Mouse (Mus musculus) hindbrain, embryonic 11.5 days (tissue): Measurements from ENCODE around the gene Olfr750. TPM values are rescaled to one million over a fixed set of nuclear protein-coding genes. Genes with fewer than 3 reads are reported as not detected.

Source experiments
- ATAC-seq: fragments of 200-750 bp; cut with Nextera tagmentation; 2 replicates; pipeline ENCODE4 v1.8.0; 2017; ENCODE audit warnings: mild to moderate bottlenecking, moderate TSS enrichment, moderate library complexity; ENCODE audit not compliant: low FRiP score
- DNase-seq: peaks from one replicate; pipeline ENCODE4 v3.0.0-alpha.2; 2015; ENCODE audit warnings: low spot score
- H3K27ac ChIP-seq: fragments of 300-500 bp; sonication (generic); 2 replicates; pipeline ENCODE4 v1.5.1; 2014; ENCODE audit warnings: mild to moderate bottlenecking, low read depth, low read length
- H3K27me3 ChIP-seq: fragments of 300-500 bp; sonication (generic); 2 replicates; pipeline ENCODE4 v1.6.1; 2014; ENCODE audit warnings: mild to moderate bottlenecking, low read length, moderate library complexity, mixed read lengths; ENCODE audit not compliant: control insufficient read depth, insufficient read depth
- H3K36me3 ChIP-seq: fragments of 300-500 bp; sonication (generic); 2 replicates; pipeline ENCODE4 v1.6.1; 2014; ENCODE audit warnings: mild to moderate bottlenecking, low read length, moderate library complexity, mixed read lengths; ENCODE audit not compliant: control insufficient read depth, insufficient read depth
- H3K4me1 ChIP-seq: fragments of 300-500 bp; sonication (generic); replicated peaks from 2 replicates; pipeline ENCODE4 v1.6.1; 2014; ENCODE audit warnings: low read length, mixed read lengths; ENCODE audit not compliant: control insufficient read depth, insufficient read depth
- H3K4me2 ChIP-seq: fragments of 300-500 bp; sonication (generic); replicated peaks from 2 replicates; pipeline ENCODE4 v1.6.1; 2014; ENCODE audit warnings: mild to moderate bottlenecking, low read depth, low read length
- H3K4me3 ChIP-seq: fragments of 300-500 bp; sonication (generic); 2 replicates; pipeline ENCODE4 v1.5.1; 2014; ENCODE audit warnings: low read depth, low read length
- H3K9ac ChIP-seq: fragments of 300-500 bp; sonication (generic); 2 replicates; pipeline ENCODE4 v1.6.1; 2014; ENCODE audit warnings: low read depth, low read length
- H3K9me3 ChIP-seq: fragments of 300-500 bp; sonication (generic); 2 replicates; pipeline ENCODE4 v1.6.1; 2016; ENCODE audit warnings: low read length; ENCODE audit not compliant: control insufficient read depth
- WGBS: fragments of 180-500 bp; shearing (Covaris S2); extraction: QIAGEN DNeasy Blood & Tissue Kit; methylation state at CpG from one replicate; pipeline ENCODE4 v1.1.7; 2014; 5-methylcytosine and 5-hydroxymethylcytosine counted together
- polyA plus RNA-seq: library from polyadenylated mRNA; unstranded; fragments of >200 nt; fragmentation: Nextera tagmentation; extraction: Ambion mirVana; gene quantifications from 2 replicates; pipeline ENCODE4 v1.2.1, GENCODE M21; 2014

Gene Olfr750
- polyA plus RNA-seq, 1 experiment from 2014 or later = not detected

DNA sequence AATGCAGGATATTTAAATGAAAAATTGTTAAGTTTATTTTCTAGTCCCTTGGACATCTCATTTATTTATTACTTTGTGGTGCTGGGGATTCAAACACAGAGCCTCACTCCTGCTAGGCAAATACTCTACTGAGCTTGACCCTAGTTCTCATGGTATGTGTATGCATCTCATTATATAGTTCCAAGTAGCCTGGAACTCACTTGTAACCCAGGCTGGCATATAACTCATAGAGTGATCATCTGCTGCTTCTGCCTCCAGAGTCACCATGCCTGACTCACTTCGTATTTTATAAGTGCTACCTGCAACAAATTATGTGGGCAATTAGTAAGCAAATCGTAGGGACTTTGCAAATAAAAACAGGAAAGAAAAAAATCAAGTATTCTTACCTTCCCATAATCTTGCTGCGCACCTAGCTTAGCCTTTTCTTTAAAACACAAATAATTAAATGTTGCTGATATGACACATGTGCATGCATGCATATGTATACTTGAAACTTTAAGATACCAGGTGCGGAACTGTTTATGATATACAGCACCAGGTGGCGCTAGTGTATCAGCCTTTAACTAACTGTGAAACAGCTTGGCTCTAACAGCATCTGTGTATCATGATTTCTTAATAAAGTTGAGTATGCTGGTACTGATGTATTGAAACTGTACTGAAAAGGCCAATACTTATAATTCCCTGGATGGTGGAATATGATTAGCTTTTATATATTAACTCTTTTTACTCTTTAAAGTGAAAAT lies 47.7 kb downstream of the Olfr750 start:
- Histone ChIP-seq H3K36me3 (no peaks in the 10 kb centered on the region), H3K4me3 (no peak overlapping the region), H3K4me2 (no peak overlapping the region), H3K27ac (no peak overlapping the region), H3K4me1 (no peaks in the 10 kb centered on the region), H3K9me3 (no peaks in the 10 kb centered on the region), H3K9ac (no peak overlapping the region), H3K27me3 (no peaks in the 10 kb centered on the region)
- DNase-seq (peak; percentile 80), ATAC-seq (peak; percentile 64; the same call in 1 of the 2 replicates)
- WGBS = 42% methylated on average over 5 of the region's 5 CpGs

DNA sequence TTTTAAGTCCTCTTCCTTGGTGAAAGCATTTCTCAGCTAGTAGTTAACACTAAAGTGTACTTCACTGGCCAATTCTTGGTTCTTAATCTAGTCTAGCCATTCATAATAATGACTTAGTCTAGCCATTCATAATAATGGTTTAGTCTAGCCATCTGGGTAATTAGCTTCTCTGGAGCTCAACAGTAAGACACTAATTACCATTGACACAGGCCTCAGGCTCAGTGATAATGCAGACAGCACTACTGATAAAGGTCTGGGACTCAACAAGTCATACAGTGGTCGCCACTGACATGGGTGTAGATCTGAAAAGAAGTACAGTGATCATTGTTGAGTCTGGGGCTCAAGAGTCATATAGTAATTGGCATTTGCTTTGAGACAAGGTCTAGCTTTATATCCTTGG lies 49.4 kb downstream of the Olfr750 start:
- no peaks in the 10 kb centered on the region for H3K27me3 ChIP-seq
- H3K27ac ChIP-seq = no peak overlapping the region
- DNase-seq (no peak), ATAC-seq (no peak)
- no peaks in the 10 kb centered on the region for H3K4me1 ChIP-seq
- no peak overlapping the region for H3K4me3 ChIP-seq
- H3K9me3 ChIP-seq = no peaks in the 10 kb centered on the region
- H3K9ac ChIP-seq = no peak overlapping the region
- H3K36me3 ChIP-seq = no peaks in the 10 kb centered on the region
- WGBS = 83% methylated on average over 1 of the region's 1 CpGs
- H3K4me2 ChIP-seq = no peak overlapping the region

DNA sequence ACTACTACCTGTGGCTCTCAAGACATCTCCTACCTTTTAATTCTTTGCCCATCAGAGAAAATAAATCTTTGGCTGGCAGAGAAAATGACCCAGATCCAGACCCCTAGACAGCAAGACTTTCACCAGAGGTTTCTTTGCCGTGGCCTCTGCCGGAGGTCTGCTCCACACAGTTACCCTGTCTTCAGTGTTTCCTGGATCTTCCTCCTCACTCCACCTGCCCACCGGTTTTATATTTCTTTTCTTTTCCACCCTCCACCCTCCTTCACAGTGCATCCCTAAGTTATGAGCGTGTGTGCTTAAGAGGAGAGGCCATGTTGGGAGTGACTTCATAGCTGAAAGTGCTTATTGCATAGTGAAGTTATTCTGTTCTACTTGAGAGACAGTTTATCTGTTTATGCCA lies 50.8 kb downstream of the Olfr750 start:
- no peak for ATAC-seq
- Histone ChIP-seq H3K27ac (no peak overlapping the region), H3K4me2 (no peak overlapping the region), H3K9ac (no peak overlapping the region), H3K9me3 (no peaks in the 10 kb centered on the region), H3K4me3 (no peak overlapping the region), H3K27me3 (no peaks in the 10 kb centered on the region), H3K4me1 (no peaks in the 10 kb centered on the region), H3K36me3 (no peaks in the 10 kb centered on the region)
- 79% methylated on average over 4 of the region's 4 CpGs for WGBS
- DNase-seq = no peak

- no peaks in the 10 kb centered on the region for H3K27me3 ChIP-seq
- H3K4me3 ChIP-seq = no peak overlapping the region
- ATAC-seq (no peak), DNase-seq (no peak)
- no peaks in the 10 kb centered on the region for H3K36me3 ChIP-seq
- H3K27ac ChIP-seq = no peak overlapping the region
- H3K4me1 ChIP-seq = no peaks in the 10 kb centered on the region
- H3K9me3 ChIP-seq = no peaks in the 10 kb centered on the region
- H3K4me2 ChIP-seq = no peak overlapping the region
- 76% methylated on average over 3 of the region's 3 CpGs for WGBS
- no peak overlapping the region for H3K9ac ChIP-seq
Measured at GRCm38 (mm10) chr14:51017256-51017655, 57.0 kb downstream of the Olfr750 start.

Other genes with a start within 250 kb of the Olfr750 start
- 5.8 and 6.1 TPM in 2 replicates for gene Tep1, start 203.9 kb downstream of the Olfr750 start, polyA plus RNA-seq
- gene Klhl33, start 176.9 kb downstream of the Olfr750 start, polyA plus RNA-seq = 0.11 TPM in 1 of 2 replicates, not detected in the other
- 146 and 160 TPM in 2 replicates for gene Osgep, start 149.5 kb downstream of the Olfr750 start, polyA plus RNA-seq
- gene Apex1, start 149.5 kb downstream of the Olfr750 start, polyA plus RNA-seq = 344 and 364 TPM in 2 replicates
- gene Pip4p1, start 143.6 kb downstream of the Olfr750 start, polyA plus RNA-seq = 53.8 and 55.6 TPM in 2 replicates
- 62.1 and 63.9 TPM in 2 replicates for gene Pnp, start 143.4 kb downstream of the Olfr750 start, polyA plus RNA-seq
- not detected in 2 replicates for gene Gm49342, start 129.9 kb downstream of the Olfr750 start, polyA plus RNA-seq
- 0.36 and 0.52 TPM in 2 replicates for gene Pnp2, start 118.4 kb downstream of the Olfr750 start, polyA plus RNA-seq
- gene Rnase10, start 66.7 kb downstream of the Olfr750 start, polyA plus RNA-seq = not detected in 2 replicates
- gene Rnase9, start 32.6 kb downstream of the Olfr750 start, polyA plus RNA-seq = not detected in 2 replicates
- gene Rnase11, start 24.3 kb downstream of the Olfr750 start, polyA plus RNA-seq = not detected in 2 replicates
- not detected in 2 replicates for gene Rnase12, start 16.8 kb downstream of the Olfr750 start, polyA plus RNA-seq
- gene Rnase4, start 16.6 kb upstream of the Olfr750 start, polyA plus RNA-seq = 17.3 and 19.2 TPM in 2 replicates
- gene Ang, start 16.7 kb upstream of the Olfr750 start, polyA plus RNA-seq = 2.8 and 3.0 TPM in 2 replicates
- 0.15 and 0.24 TPM in 2 replicates for gene Eddm3b, start 40.0 kb upstream of the Olfr750 start, polyA plus RNA-seq
- gene Rnase6, start 49.5 kb upstream of the Olfr750 start, polyA plus RNA-seq = 0.24 TPM in 1 of 2 replicates, not detected in the other
- 0.20 TPM in 1 of 2 replicates, not detected in the other for gene Rnase1, start 72.3 kb upstream of the Olfr750 start, polyA plus RNA-seq
- not detected in 2 replicates for gene Rnase2b, start 87.8 kb upstream of the Olfr750 start, polyA plus RNA-seq
- not detected in 2 replicates for gene Ang2, start 124.7 kb upstream of the Olfr750 start, polyA plus RNA-seq
- gene Ear14, start 129.0 kb upstream of the Olfr750 start, polyA plus RNA-seq = not detected in 2 replicates
- not detected in 2 replicates for gene Rnase2a, start 181.7 kb upstream of the Olfr750 start, polyA plus RNA-seq